Mouse (Mus musculus) small intestine, adult 10 weeks (tissue): ENCODE data around the gene Gm7694. TPM values are rescaled to one million over a fixed set of nuclear protein-coding genes. Genes with fewer than 3 reads are reported as not detected.

Experiments used
- polyA plus RNA-seq: library from polyadenylated mRNA; stranded (reverse); fragments of 350-450 nt; fragmentation: Illumina TruSeq; extraction: RNeasy Lipid Tissue Mini Kit (QIAGEN cat#74804); gene quantifications from one replicate; pipeline ENCODE4 v1.2.3, GENCODE M21; 2014; ENCODE audit warnings: low replicate concordance

Gm7694 gene
- 3.3 TPM for polyA plus RNA-seq

DNA sequence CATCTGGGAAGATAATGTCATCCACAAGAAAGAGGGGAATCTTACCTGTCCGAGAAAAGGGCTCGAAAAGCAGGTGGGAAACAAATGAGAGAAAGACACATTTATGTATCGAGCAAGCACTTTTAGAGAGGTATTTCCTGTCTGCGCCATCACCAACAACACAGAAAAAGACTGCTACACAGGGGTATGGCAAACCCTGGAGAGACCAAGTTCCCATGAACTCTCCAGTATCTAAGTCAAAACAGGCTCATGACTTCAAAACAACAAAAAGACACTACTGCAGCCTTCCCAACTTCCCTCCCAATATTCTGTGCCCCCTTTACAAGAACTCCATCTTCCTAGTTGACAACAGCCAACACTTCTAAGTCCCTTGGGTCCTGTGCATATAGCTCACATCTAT is at the start of gene Gm7694:
TSS of gene Gm7694 (minus strand) at position 101 of the 400 bp plus-strand sequence.

DNA sequence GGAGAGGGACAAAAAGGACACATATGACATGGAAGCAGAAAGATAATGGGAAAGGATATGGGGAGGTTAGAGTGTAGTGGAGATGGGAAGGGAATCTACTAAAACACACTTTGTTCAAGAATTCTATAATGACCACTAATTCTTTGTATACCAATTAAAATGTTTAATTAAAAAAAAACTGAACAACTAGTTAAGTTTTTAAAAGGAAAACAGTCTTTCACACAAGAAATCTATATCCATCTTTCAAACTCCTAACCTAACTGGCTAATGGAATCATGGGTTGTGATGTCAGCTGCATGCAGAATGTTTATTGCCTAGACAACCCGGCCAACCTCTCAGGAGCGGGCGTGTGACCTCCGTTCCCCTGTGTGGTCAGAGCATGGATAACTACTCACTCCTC is 2.4 kb upstream of the Gm7694 start, which contains the start of gene Spata46:
TSS of gene Spata46 (plus strand) at position 301 of the 400 bp plus-strand sequence.

DNA sequence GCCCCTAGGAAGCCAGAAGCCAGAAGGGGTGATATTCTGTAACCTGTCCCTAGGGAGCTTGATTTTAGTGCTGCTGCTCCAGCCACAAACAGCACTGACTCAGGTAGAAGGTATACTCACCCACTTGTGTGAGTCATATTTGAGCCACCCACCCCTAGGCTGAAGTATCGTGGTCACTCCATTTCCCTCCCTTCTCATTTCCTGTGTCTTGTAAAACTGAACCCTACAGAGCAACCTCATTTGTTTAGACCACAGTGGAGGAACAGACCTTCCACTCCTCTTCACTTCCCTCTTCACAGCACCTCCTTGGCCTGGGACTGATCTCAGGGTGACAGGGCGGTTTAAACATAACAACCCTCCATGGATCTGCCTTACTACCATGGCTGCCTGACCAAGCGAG is 29.1 kb downstream of the Gm7694 start, which contains the start of gene Sh2d1b1:
TSS of gene Sh2d1b1 (plus strand) at position 305 of the 400 bp plus-strand sequence.

Other genes starting within 250 kb of the Gm7694 start
- 23.1 TPM for gene Ddr2, start 195.6 kb downstream of the Gm7694 start, polyA plus RNA-seq
- gene Uap1, start 131.4 kb downstream of the Gm7694 start, polyA plus RNA-seq: 113 TPM
- 63.1 TPM for gene Uhmk1, start 90.9 kb downstream of the Gm7694 start, polyA plus RNA-seq
- gene Sh2d1b2, start 73.6 kb downstream of the Gm7694 start, polyA plus RNA-seq: not detected
- 4.5 TPM for gene Sh2d1b1, start 29.0 kb downstream of the Gm7694 start, polyA plus RNA-seq
- not detected for gene Spata46, start 2.5 kb upstream of the Gm7694 start, polyA plus RNA-seq